Mouse (Mus musculus) thymus, adult 2 months (tissue): ENCODE results near the gene Hsd17b14.
A peak's percentile ranks its signal among the peaks of the same experiment; 100 is the strongest.

Source experiments
- CTCF ChIP-seq: fragments of 200-500 bp; IDR thresholded peaks from 2 replicates; pipeline ENCODE4 v1.5.1; 2012; ENCODE audit warnings: mild to moderate bottlenecking, control low read depth, low read length, moderate library complexity, borderline replicate concordance; ENCODE audit not compliant: control insufficient read depth, poor library complexity, insufficient read depth; ENCODE audit errors: extremely low read depth
- POLR2A ChIP-seq: fragments of 200-500 bp; IDR thresholded peaks from 2 replicates; pipeline ENCODE4 v1.6.1; 2012; ENCODE audit warnings: mild to moderate bottlenecking, low read length, control low read depth, moderate library complexity; ENCODE audit not compliant: control insufficient read depth, poor library complexity, insufficient read depth; ENCODE audit errors: extremely low read depth

GRCm38 (mm10) chr7:45589173-45589572 lies 34.5 kb downstream of the Hsd17b14 start:
- TF ChIP-seq CTCF: peak; percentile 86
- TF ChIP-seq POLR2A: no peak
